Mouse (Mus musculus): ENCODE data around the gene Rorc. TPM values are rescaled to one million over a fixed set of nuclear protein-coding genes. Genes with fewer than 3 reads are reported as not detected.

The Rorc gene
- not detected for total RNA-seq (2023)

DNA sequence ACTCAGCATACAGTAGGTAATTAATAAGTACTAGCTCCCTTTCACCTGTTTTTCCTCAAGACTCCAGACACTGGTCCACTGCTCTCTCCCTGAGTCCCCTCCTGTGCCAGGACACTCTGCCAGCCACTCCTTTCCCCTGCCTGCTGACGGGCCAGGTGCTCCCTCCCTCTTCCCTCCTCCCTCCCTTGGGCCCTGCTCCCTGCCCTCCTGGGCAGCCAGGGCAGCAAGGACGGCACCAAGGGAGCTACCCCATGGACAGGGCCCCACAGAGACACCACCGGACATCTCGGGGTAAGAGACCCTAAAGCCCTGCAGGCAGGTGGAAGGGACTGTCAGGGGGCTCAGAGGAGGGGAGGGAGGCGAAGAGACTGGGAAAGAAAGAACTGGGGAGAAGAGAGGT lies at the start of gene Rorc:
TSS of gene Rorc (plus strand) at position 154 of the 400 bp plus-strand sequence.

DNA sequence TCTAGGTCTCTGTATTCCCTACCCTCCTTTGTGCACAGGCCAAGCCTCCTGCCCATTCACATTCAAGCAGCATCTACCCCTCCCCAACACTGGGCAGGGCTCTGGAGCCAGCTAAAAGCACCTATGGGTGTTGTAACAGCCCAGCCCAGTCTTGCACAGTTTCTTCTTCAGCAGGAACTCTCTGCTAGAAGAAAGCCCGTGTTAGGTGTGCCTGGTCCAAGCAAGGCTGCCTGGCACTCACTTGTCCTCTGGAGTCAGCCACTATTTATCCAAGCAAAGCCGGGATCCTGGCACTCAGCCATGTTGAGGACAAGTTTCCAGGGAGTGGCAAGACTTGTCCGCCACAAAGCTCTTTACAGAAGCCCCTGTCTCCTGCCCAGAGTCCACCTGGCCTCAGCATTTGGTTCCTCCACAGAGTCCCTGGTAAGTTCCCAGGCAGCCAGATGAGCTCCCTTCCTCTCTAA lies 30.6 kb upstream of the Rorc start, which contains the start of gene Them5:
TSS of gene Them5 (plus strand) at position 141 of the 464 bp plus-strand sequence.

GRCm38 (mm10) chr3:94362138-94362537 lies 10.5 kb upstream of the Rorc start, which contains the start of gene C2cd4d:
Gene C2cd4d (plus strand): TSS chr3:94362438.

DNA sequence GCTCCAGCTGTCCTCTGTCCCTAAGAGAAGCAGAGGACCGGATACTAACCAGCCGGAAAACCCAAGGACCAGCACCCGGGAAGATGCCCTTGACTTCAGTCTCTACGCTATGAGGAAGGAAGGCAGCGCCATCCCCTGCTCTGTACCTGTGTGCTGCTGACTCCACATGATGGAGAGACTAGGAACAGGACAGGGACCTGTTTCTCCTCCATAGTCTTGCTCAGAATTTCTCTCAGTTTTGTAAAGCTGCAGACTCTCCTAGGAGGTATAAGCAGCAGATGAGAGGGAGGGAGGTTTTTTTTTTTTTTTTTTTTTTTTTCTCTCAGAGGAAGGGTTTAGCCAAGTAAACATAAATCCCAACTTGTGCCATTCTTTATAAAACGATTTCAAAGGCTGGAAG lies 25.6 kb downstream of the Rorc start, which contains the start of gene Lingo4:
TSS of gene Lingo4 (plus strand) at position 301 of the 400 bp plus-strand sequence.

DNA sequence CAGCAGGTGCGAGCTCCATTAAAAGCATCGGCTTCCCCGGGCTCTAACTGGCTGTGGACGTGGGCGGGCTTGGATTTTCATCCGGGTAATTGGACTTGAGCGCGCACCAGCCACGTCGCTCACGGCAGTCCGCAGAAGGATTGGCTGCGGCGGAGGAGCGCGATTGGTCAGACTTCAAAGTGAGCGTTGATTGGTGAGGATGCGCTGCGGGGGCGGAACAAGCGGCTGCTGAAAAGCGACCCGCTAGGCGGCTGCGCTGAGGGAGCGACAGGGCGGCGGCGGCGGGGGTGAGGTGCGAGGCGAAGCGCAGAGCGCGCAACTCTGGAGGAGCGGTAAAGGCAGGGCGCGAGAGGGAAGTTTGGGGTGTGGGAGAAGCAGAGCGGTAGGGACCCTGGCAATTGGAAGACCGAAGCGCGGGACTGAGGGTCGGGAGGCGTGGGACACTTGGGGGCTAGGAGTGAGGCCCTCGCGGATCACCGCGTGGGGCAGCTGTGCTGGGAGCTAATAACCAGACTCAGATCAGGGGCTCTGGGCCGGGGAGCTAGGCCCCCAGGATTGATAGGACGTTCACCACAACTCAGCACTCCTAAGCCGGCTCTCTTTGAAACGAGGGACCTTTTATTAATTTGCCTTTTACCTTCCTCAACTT lies 40.6 kb downstream of the Rorc start, which contains the start of gene Tdrkh:
TSS of gene Tdrkh (plus strand) at position 243 of the 649 bp plus-strand sequence.

GRCm38 (mm10) chr3:94442951-94443596 lies 70.5 kb downstream of the Rorc start, which contains the start of gene Mrpl9:
Gene Mrpl9 (plus strand): TSS chr3:94443318.

DNA sequence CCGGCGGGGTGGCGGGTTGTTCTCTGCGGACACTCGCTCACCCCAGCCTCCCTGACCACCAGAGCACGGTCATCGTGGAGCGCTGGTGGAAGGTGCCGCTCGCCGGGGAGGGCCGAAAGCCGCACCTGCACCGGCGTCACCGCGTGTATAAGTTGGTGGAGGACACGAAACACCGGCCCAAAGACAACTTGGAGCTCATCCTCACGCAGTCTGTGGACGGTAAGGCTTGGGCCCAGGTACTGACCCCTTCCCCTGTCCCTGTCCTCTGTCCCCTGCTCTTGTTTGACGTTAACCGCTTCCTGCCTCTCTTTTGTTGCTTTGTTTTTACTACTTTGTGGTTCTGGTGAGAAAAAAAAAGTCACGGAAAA lies 71.0 kb downstream of the Rorc start, which contains the start of gene Oaz3:
TSS of gene Oaz3 (minus strand) at position 319 of the 368 bp plus-strand sequence.

Other genes starting within 250 kb of the Rorc start
- gene Gm10696, start 194.6 kb upstream of the Rorc start, total RNA-seq (2023) = not detected
- not detected for gene Gm5286, start 176.1 kb upstream of the Rorc start, total RNA-seq (2023)
- not detected for gene Gm4778, start 108.8 kb upstream of the Rorc start, total RNA-seq (2023)
- gene Them4, start 62.7 kb upstream of the Rorc start, total RNA-seq (2023) = 7.2 TPM
- gene Them5, start 30.7 kb upstream of the Rorc start, total RNA-seq (2023) = not detected
- not detected for gene C2cd4d, start 10.4 kb upstream of the Rorc start, total RNA-seq (2023)
- gene Lingo4, start 25.7 kb downstream of the Rorc start, total RNA-seq (2023) = not detected
- gene Tdrkh, start 40.5 kb downstream of the Rorc start, total RNA-seq (2023) = 5.8 TPM
- 80.5 TPM for gene Mrpl9, start 70.5 kb downstream of the Rorc start, total RNA-seq (2023)
- not detected for gene Oaz3, start 71.1 kb downstream of the Rorc start, total RNA-seq (2023)
- not detected for gene Celf3, start 105.5 kb downstream of the Rorc start, total RNA-seq (2023)
- 4.9 TPM for gene Riiad1, start 107.5 kb downstream of the Rorc start, total RNA-seq (2023)
- gene Snx27, start 209.9 kb downstream of the Rorc start, total RNA-seq (2023) = 29.5 TPM